Mouse (Mus musculus): ENCODE measurements at regions not wholly inside any gene's neighbourhood (a gene's known extent, or its start where the extent isn't known, plus 50 kb on each side); places are given as distances from the start of the nearest gene placed in this dataset.

GRCm38 (mm10) chr1:119256769-119257168, 165.3 kb downstream of the Inhbb start:
- CTCF ChIA-PET: no interaction called here

- CTCF ChIA-PET: no interaction called here
These were observed 166.0 kb downstream of the Inhbb start for GRCm38 (mm10) chr1:119256097-119256473.

GRCm38 (mm10) chr1:119255386-119256096, 166.5 kb downstream of the Inhbb start:
- CTCF ChIA-PET: no interaction called here

GRCm38 (mm10) chr1:119254928-119255327, 167.1 kb downstream of the Inhbb start:
- CTCF ChIA-PET: no interaction called here

GRCm38 (mm10) chr1:119253371-119253851, 168.6 kb downstream of the Inhbb start:
- CTCF ChIA-PET: no interaction called here

GRCm38 (mm10) chr1:119252403-119252802, 169.6 kb downstream of the Inhbb start:
- CTCF ChIA-PET: no interaction called here

- CTCF ChIA-PET: no interaction called here
These were observed 170.3 kb downstream of the Inhbb start for GRCm38 (mm10) chr1:119251741-119252140.

GRCm38 (mm10) chr1:119248776-119249495, 173.1 kb downstream of the Inhbb start:
- CTCF ChIA-PET: no interaction called here

GRCm38 (mm10) chr1:119247117-119247516, 174.9 kb downstream of the Inhbb start:
- CTCF ChIA-PET: no interaction called here

GRCm38 (mm10) chr1:119238463-119238862, 183.6 kb downstream of the Inhbb start:
- CTCF ChIA-PET: no interaction called here

GRCm38 (mm10) chr1:119236787-119237186, 183.4 kb upstream of the Gli2 start:
- CTCF ChIA-PET: no interaction called here

- CTCF ChIA-PET: interaction anchor here (0.6 kb wide), 1 partner anchor 32 kb away, joined by 3 read pairs; no protein-coding TSS in a partner anchor
These were observed 181.0 kb upstream of the Gli2 start for GRCm38 (mm10) chr1:119234449-119234848.

- CTCF ChIA-PET: interaction anchor here (0.5 kb wide), 1 partner anchor 467 kb away, joined by 3 read pairs; no protein-coding TSS in a partner anchor
These were observed 173.6 kb upstream of the Gli2 start for GRCm38 (mm10) chr1:119226996-119227395.

- CTCF ChIA-PET: no interaction called here
These were observed 170.5 kb upstream of the Gli2 start for GRCm38 (mm10) chr1:119223876-119224275.

GRCm38 (mm10) chr1:119221901-119222300, 168.5 kb upstream of the Gli2 start:
- CTCF ChIA-PET: no interaction called here

GRCm38 (mm10) chr1:119221012-119221411, 167.6 kb upstream of the Gli2 start:
- CTCF ChIA-PET: no interaction called here

GRCm38 (mm10) chr1:119219817-119220216, 166.4 kb upstream of the Gli2 start:
- CTCF ChIA-PET: no interaction called here

GRCm38 (mm10) chr1:119217387-119217786, 164.0 kb upstream of the Gli2 start:
- CTCF ChIA-PET: no interaction called here

GRCm38 (mm10) chr1:119209607-119210007, 156.2 kb upstream of the Gli2 start:
- CTCF ChIA-PET: no interaction called here

GRCm38 (mm10) chr1:119202456-119202855, 149.0 kb upstream of the Gli2 start:
- CTCF ChIA-PET: no interaction called here

- CTCF ChIA-PET: no interaction called here
These were observed 143.9 kb upstream of the Gli2 start for GRCm38 (mm10) chr1:119197415-119197700.

GRCm38 (mm10) chr1:119196674-119197414, 143.4 kb upstream of the Gli2 start:
- CTCF ChIA-PET: no interaction called here

GRCm38 (mm10) chr1:119194533-119194932, 141.1 kb upstream of the Gli2 start:
- CTCF ChIA-PET: no interaction called here
